ENCODE assay signal across 10 mouse cellular contexts in genomic region chr6:90622758-90623455, GRCm38 (mm10). TPM values are rescaled to one million over a fixed set of nuclear protein-coding genes. Genes with fewer than 3 reads are reported as not detected.
DNase-seq lines count a peak whose midpoint lies in the region; ATAC-seq and TF ChIP-seq lines count a peak whose summit lies in the region.
"Had no signal": no experiment of that assay in that cellular context is flagged by ENCODE, and none has a peak within 500 bp of the region (broad histone marks: within the 10 kb centered on the region; RNA-seq: fewer than 3 reads in every experiment).

No protein-coding gene starts in this region.

- H3K9me3 ChIP-seq in lung, postnatal 0 days (ENCODE audit: low read length) = no peaks in the 10 kb centered on the region
- no peaks in the 10 kb centered on the region for H3K9me3 ChIP-seq in embryonic facial prominence, embryonic 11.5 days (replicated peaks; ENCODE audit: control insufficient read depth, low read length)
- no peaks in the 10 kb centered on the region for H3K9me3 ChIP-seq in intestine, embryonic 15.5 days
- no peaks in the 10 kb centered on the region for H3K9me3 ChIP-seq in stomach, embryonic 16.5 days (replicated peaks; ENCODE audit: control insufficient read depth, low read length)
- H3K9me3 ChIP-seq: limb, embryonic 12.5 days; neural tube, embryonic 15.5 days had no signal

- no peaks in the 10 kb centered on the region for H3K27me3 ChIP-seq in lung, postnatal 0 days (replicated peaks; ENCODE audit: insufficient read depth, low read length)
- no peaks in the 10 kb centered on the region for H3K27me3 ChIP-seq in embryonic facial prominence, embryonic 11.5 days (ENCODE audit: control insufficient read depth, insufficient read depth, low read length)
- H3K27me3 ChIP-seq in intestine, embryonic 15.5 days (replicated peaks) = no peaks in the 10 kb centered on the region
- no peaks in the 10 kb centered on the region for H3K27me3 ChIP-seq in stomach, embryonic 16.5 days (ENCODE audit: control insufficient read depth, insufficient read depth, low read length)
- H3K27me3 ChIP-seq: limb, embryonic 12.5 days; neural tube, embryonic 15.5 days had no signal

- H3K4me1 ChIP-seq in lung, postnatal 0 days (ENCODE audit: insufficient read depth, low read depth, low read length) = peaks cover 20% of the 10 kb centered on the region
- H3K4me1 ChIP-seq in embryonic facial prominence, embryonic 11.5 days (ENCODE audit: control insufficient read depth, insufficient read depth, low read length) = no peaks in the 10 kb centered on the region; the same call in 1 of the 2 replicates
- peaks cover 19% of the 10 kb centered on the region for H3K4me1 ChIP-seq in intestine, embryonic 15.5 days (replicated peaks)
- peaks cover 32% of the 10 kb centered on the region for H3K4me1 ChIP-seq in stomach, embryonic 16.5 days (ENCODE audit: control insufficient read depth, insufficient read depth, low read length)
- H3K4me1 ChIP-seq: neural tube, embryonic 15.5 days had no signal

- H3K4me2 ChIP-seq in lung, postnatal 0 days (replicated peaks; ENCODE audit: low read depth, low read length) = no peak overlapping the region
- H3K4me2 ChIP-seq in embryonic facial prominence, embryonic 11.5 days (ENCODE audit: low read depth, low read length) = no peak overlapping the region
- H3K4me2 ChIP-seq in intestine, embryonic 15.5 days (replicated peaks) = 0 out of 2 replicates have a peak overlapping the region, but pooled peaks have one; percentile 27
- H3K4me2 ChIP-seq in stomach, embryonic 16.5 days (ENCODE audit: low read depth, low read length) = no peak overlapping the region
- H3K4me2 ChIP-seq: limb, embryonic 12.5 days; neural tube, embryonic 15.5 days had no signal

- H3K4me3 ChIP-seq in lung, postnatal 0 days (ENCODE audit: low read depth, low read length) = no peak overlapping the region
- H3K4me3 ChIP-seq in embryonic facial prominence, embryonic 11.5 days (ENCODE audit: low read depth, low read length) = no peak overlapping the region
- H3K4me3 ChIP-seq in intestine, embryonic 15.5 days (replicated peaks) = no peak overlapping the region
- H3K4me3 ChIP-seq in stomach, embryonic 16.5 days (replicated peaks; ENCODE audit: low read length) = no peak overlapping the region
- H3K4me3 ChIP-seq: limb, embryonic 12.5 days; neural tube, embryonic 15.5 days had no signal

- no peak for TF ChIP-seq EP300 in lung, postnatal 0 days (IDR thresholded peaks at IDR 0.05)

- no peak for ATAC-seq in lung, postnatal 0 days
- ATAC-seq in embryonic facial prominence, embryonic 11.5 days (replicated peaks; ENCODE audit: insufficient number of reproducible peaks, low FRiP score, low TSS enrichment, low read depth) = peak; percentile 54; the same call in 1 of the 2 replicates
- ATAC-seq in intestine, embryonic 15.5 days = peak; percentile 87
- peak; percentile 79 for ATAC-seq in stomach, embryonic 16.5 days (ENCODE audit: insufficient read depth, low FRiP score)
- no peak for ATAC-seq in cerebellum, adult (ENCODE audit: insufficient number of reproducible peaks, low FRiP score, low TSS enrichment)

- no peak overlapping the region for H3K9ac ChIP-seq in lung, postnatal 0 days (replicated peaks; ENCODE audit: low read depth)
- H3K9ac ChIP-seq in embryonic facial prominence, embryonic 11.5 days (replicated peaks; ENCODE audit: low read length) = no peak overlapping the region
- H3K9ac ChIP-seq in intestine, embryonic 15.5 days = 0 out of 2 replicates have a peak overlapping the region, but pooled peaks have one; percentile 12
- H3K9ac ChIP-seq in stomach, embryonic 16.5 days (ENCODE audit: low read length) = no peak overlapping the region
- H3K9ac ChIP-seq: limb, embryonic 12.5 days; neural tube, embryonic 15.5 days had no signal

- 0 out of 2 replicates have a peak overlapping the region, but pooled peaks have one; percentile 14 for H3K27ac ChIP-seq in lung, postnatal 0 days (ENCODE audit: low read length)
- peak overlapping the region; percentile 28; the same call in 1 of the 2 replicates for H3K27ac ChIP-seq in embryonic facial prominence, embryonic 11.5 days (replicated peaks; ENCODE audit: low read depth, low read length)
- peak overlapping the region; percentile 45; the same call in 1 of the 2 replicates for H3K27ac ChIP-seq in intestine, embryonic 15.5 days
- peak overlapping the region; percentile 60 for H3K27ac ChIP-seq in stomach, embryonic 16.5 days (ENCODE audit: low read length)
- H3K27ac ChIP-seq: limb, embryonic 12.5 days; neural tube, embryonic 15.5 days had no signal

- WGBS in lung, postnatal 0 days = 37% methylated on average over 11 of the region's 11 CpGs
- WGBS in embryonic facial prominence, embryonic 11.5 days = 53% methylated on average over 11 of the region's 11 CpGs
- 37% methylated on average over 11 of the region's 11 CpGs for WGBS in intestine, embryonic 15.5 days
- WGBS in stomach, embryonic 16.5 days = 35% methylated on average over 11 of the region's 11 CpGs

- DNase-seq in lung, postnatal 0 days (ENCODE audit: low spot score) = no peak
- DNase-seq in lung, postnatal 4 days = no peak
- DNase-seq in embryonic facial prominence, embryonic 11.5 days (ENCODE audit: low spot score) = no peak
- no peak for DNase-seq in natural killer cell, adult 2 months (ENCODE audit: low spot score in 2 of 2)
- DNase-seq: cerebellum, postnatal 10 days had no signal

- no peak for TF ChIP-seq CTCF in lung, postnatal 0 days (IDR thresholded peaks at IDR 0.05)

- no peaks in the 10 kb centered on the region for H3K36me3 ChIP-seq in lung, postnatal 0 days (ENCODE audit: insufficient read depth, low read length)
- H3K36me3 ChIP-seq in embryonic facial prominence, embryonic 11.5 days (replicated peaks; ENCODE audit: control insufficient read depth, insufficient read depth, low read depth, low read length) = no peaks in the 10 kb centered on the region
- H3K36me3 ChIP-seq in intestine, embryonic 15.5 days = no peaks in the 10 kb centered on the region
- H3K36me3 ChIP-seq in stomach, embryonic 16.5 days (ENCODE audit: control insufficient read depth, insufficient read depth, low read length) = no peaks in the 10 kb centered on the region
- H3K36me3 ChIP-seq: limb, embryonic 12.5 days; neural tube, embryonic 15.5 days had no signal

RNA-seq across cellular contexts. Expression of gene Slc41a3, which starts 18.4 kb away (rescaled TPM):
- 9.7 and 10.8 TPM in 2 replicates for polyA plus RNA-seq in lung, postnatal 0 days (2015; fragmentation: Nextera tagmentation; extraction: Ambion mirVana)
- 2.5 TPM in 2 replicates for polyA plus RNA-seq in embryonic facial prominence, embryonic 11.5 days (2014; fragmentation: Nextera tagmentation; extraction: Ambion mirVana)
- 5.1 and 5.7 TPM in 2 replicates for polyA plus RNA-seq in intestine, embryonic 15.5 days (2015; fragmentation: Nextera tagmentation; extraction: Ambion mirVana)
- polyA plus RNA-seq in stomach, embryonic 16.5 days (2015; fragmentation: Nextera tagmentation; extraction: Ambion mirVana) = 7.6 and 8.5 TPM in 2 replicates

Comparison
In these comparisons a context has a peak if more than half of its experiments do, and no peak if none do; other contexts are left out.
1. ATAC-seq: peak in embryonic facial prominence, embryonic 11.5 days (single experiment), intestine, embryonic 15.5 days (single experiment) and stomach, embryonic 16.5 days (single experiment); none in lung, postnatal 0 days (single experiment) and cerebellum, adult (single experiment).
2. Peak in every context shown above with its lines, with median percentiles within 50 percentile points of each other: H3K27ac ChIP-seq.